Mouse (Mus musculus) left cerebral cortex, adult 9 months (tissue): ENCODE measurements around the gene Camsap1.

Experiments
- DNase-seq, 2 experiments: peaks; one replicate each; pipeline ENCODE4 v3.0.0; 2022; ENCODE audit warnings: low spot score in 2 of 2

Gene Camsap1

DNA sequence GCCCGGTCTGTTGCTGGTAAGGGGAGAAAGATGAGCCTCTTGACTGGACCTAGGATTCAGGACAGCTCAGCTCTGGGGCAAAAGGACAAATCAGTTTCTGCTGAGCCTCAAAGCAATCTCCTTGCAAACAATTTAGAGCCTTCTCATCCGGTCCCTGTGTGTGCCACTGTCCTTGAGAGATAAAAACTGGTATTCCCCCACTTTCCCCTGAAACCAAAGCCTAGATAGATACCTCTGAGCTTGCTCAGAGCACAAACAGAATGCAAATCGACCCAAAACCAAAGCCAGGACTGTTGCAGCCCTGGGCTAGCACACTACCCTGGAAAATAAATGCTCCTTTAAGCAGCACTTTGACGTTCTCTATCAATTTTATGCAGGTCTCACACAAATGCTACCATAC, 4.1 kb downstream of the Camsap1 start:
- DNase-seq, result no peak

DNA sequence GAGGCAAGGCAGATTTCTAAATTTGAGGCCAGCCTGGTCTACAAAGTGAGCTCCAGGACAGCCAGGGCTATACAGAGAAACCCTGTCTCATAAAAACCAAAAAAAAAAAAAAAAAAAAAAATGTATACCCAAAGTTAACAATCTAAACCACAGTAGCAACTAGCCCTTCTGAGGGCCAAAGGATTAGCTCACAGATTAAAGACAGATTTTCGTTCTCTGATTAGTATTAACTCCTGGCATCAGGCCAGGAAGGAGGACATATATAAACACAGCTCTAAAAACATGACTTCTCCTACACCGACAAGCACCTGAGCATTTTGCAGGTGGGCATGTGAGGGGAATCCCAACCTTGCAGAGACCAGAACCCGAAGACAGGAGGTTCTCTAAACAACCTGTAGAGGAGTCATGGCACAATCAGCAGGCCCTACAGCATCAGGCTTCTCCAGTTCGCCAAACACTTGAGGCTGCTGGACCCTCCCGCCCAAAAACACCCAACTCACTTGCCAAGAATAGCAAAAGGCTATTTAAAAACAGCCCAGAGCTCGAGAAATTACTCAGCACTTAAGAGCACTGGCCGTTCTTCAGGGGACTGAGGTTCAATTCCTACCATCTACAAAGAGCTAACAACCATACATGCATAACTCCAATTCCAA, 5.4 kb downstream of the Camsap1 start:
- DNase-seq, result no peak

DNA sequence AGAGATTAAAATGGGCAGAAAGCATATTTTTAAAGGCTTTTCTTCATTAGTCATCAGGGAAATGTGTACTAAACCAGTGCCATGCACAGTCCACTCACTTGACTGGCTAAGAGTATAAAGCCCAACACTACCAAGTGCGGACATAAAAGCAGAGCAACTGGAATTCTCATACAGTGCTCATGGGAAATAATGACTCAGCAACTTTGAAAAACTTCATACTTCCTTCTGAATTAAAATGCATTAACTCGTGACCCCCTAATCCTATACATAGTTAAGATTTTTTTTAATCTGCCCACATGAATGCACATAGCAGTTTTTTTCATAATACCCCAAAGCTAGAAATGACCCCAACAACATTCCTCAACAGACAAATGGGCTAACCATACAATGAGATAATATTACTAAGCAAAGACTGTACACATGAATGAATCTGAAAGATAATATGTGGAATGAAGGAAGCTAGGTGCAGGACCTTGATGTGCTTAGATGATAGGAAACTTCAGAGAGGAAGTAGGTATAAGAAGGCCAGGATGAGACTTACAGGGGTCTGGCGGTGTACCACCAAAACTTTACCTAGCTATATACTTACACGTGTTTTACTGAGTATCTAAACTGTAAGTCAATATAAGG, 7.8 kb downstream of the Camsap1 start:
- DNase-seq, result no peak

DNA sequence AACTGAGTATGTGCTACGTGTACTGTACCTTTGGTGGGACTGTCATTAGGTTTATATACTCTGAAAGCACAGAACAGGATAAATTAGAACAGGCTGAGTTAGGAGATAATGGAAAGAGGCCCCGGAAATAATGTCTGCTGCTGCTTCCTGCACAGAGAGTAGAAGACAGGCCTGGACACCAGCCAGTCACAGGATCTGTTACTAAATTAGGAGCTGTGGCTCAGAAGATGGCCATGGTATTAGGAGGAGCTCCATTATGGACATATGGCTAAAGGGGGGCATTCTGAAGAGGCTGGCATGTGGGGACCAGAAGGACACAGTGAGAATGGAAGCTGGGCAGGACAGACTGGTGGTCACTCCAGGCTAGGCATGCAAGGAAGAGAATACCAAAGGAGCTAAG, 12.7 kb downstream of the Camsap1 start:
- DNase-seq, result no peak

DNA sequence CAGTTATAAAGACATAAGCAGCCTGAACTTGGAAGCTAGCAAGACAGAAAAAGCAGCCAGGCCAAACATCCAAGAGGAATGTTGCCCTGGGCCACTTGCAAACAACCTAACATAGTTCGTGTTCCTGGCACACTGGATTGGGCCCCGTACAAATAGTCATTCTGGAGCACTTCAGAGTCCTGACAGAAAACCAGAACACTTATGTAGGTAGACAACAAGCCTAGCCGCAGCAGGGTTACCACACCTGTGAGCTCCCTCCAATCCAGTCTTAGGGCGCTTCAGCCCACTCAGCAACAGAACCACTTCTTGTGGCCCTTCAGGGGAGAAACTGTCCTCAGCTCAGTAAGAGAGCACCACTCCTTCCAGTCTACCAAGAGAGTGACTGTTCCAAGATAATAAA, 13.8 kb downstream of the Camsap1 start:
- DNase-seq, result no peak

DNA sequence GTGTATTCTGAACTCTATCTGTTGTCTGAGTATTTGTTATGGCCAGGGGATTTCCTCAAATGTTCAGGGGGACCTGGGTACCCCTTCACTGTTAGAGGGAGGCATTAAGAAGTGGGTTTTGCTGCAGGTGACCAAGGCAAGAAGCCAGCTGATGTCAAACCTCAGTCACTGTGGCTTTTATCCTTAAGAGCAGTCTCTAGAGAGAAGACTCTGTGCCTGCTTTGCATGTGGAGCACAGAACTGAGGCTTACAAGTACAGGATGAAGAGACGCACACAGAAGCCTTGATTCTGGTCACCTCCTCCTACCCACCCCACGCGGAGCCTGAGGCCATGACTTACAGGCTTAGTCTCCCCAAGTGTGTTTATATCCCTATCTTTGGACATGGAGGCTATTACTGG, 33.8 kb downstream of the Camsap1 start:
- DNase-seq, result no peak

DNA sequence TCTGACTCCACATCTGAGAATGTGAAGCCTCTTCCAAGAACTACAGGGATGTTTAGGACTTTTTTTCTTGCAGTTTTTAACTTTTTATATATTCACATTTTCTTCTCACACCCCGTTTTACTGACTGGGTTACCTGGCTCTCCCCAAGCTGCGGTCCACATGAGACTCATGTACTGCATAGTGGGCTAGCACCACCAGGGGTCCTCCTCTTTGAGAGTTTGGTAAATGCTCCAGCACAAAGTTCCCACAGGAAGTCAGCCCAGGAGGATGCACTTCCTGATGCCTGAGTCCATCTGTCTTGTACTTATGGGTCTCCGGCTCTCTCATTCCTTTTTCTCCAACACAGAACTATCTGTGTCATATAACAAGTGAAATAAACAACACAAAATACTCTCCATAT, 35.1 kb downstream of the Camsap1 start:
- DNase-seq, result no peak

DNA sequence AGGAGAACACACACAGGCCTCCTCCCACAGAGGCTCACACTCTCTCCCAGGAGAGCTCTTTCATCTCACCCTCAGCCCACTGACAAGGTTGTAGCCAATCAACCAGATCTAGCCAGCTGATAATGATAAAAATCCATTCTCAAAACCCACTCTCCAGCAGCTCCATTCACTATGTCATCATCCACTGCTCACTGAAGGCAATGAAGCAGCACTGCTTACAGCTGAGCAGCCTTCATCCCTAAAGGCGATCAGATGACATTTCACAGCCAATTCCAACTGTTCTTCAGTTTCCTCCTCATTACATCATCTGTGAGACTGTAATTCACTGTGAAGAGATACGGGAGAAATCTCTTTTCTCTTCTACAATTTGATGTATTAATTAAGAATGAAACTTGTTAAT, 39.3 kb downstream of the Camsap1 start:
- no peak for DNase-seq

DNA sequence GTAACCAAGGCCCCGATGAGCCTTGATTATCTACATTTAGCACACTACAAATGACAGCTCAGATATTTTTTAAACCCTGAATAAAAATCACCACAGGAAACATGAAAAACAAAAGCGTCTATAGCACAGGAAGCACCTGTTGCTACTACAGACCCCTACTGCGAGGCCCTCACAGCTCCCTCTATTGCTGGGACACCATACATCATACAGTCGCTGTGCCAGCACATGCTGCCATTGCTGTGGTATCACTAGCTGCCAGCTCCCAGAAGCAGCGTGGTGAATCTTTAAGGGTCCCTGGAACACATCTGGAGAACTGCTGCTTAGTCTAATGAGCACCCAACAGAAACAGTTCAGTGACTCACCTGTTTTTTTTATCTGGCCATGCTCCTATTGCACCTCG, 42.6 kb downstream of the Camsap1 start:
- no peak for DNase-seq

DNA sequence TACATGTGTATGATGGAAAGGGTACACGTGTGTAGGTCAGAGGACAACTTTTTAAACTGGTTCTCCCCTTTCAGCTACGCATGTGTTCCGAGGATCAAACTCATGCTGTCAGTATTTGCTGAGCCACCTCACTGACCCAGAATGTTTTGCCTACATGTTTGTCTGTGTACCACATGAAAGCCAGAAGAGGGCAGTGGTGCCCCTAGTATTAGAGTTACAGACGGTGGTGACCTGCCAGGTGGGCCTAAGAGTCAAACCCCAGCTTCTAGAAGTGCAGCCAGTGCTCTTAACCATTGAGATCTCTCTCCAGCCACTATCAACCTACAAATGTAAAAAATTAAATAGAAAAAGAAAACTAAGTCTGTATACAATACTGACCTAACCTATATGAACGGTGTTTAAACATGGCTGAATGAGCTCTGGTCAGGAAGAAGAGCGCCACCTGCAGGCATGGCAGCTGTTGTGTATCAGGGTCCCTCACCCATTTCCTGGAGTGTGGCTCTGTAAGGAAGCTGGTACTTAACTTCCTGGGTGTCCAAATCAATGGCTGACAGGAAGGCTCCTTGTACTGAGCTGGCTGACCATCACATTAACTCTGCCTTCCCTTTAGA, 51.7 kb downstream of the Camsap1 start:
- no peak for DNase-seq

DNA sequence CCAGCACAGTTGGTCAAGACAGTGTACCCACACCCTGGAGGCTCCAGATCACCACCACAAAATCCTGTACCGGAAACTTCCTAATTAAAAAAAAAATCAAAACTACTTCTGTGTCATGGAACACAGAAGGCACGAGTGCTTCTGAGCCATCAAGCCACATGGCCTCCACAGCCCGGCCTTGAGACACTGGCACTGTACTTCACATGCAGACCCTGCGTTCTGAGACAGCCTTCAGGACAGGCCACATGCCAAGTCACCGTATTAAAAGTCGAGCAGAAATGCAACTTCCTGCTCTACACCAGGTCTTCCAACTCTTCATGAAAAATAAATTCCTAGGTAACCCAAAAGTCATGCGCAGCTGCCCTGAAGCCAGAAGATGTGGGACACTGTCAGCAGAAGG, 55.3 kb downstream of the Camsap1 start:
- DNase-seq, result no peak

DNA sequence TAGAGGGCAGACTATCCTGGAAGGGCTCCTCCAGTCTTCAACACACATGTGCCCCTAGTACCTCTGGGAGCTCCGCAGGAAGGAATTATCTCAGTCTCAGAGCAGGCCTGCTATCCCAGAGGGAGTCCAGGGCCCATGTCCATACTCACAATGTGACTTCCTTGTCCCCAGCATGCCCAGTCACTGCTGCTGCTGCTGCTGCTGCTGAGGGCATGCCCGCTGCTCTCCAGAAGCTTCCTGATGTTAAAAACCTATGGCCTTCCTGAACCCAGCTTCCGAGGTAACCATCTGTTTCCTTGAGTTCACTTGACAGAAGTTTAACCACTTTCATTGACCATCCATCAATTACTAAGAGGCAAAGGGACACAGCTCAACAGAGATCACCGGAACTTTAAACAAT, 58.1 kb downstream of the Camsap1 start:
- DNase-seq, result no peak

DNA sequence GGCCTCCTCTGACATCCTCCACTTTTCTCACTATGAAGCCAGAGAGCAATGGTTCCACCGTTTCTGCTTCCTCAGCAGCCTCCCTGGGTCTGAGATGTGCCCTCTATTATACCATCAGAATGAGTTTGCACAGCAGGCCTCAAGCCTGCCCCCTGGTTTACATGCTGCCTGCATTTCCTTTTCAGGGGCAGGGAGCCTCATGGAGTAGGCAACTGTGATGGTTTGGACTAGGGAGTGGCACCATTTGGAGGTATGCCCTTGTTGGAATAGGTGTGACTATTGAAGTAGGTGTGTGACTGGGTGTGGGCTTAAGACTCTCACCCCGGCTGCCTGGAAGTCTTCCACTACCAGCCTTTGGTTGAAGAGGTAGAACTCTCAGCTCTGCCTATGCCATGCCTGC, 59.3 kb downstream of the Camsap1 start:
- no peak for DNase-seq

DNA sequence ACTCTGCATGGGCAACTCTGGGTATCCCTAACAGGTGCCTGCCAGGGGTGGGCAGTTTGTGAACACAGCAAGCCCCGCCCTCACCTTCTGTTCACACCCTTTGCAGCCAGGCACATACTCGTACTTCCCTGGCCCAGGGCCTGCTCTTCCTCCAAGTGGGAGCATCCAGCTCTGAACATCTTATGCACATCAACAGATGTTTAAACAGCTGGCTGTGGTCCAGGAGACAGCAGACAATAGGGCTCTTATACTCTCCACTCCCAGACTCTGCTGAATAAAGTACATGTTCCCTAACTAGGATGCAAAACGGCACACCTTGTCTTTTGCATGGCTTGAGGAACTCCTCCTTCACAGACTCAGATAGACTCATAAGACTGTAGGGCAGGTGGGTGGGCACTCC, 63.1 kb downstream of the Camsap1 start:
- DNase-seq, result peak in 1 of 2 experiments; percentile 39

DNA sequence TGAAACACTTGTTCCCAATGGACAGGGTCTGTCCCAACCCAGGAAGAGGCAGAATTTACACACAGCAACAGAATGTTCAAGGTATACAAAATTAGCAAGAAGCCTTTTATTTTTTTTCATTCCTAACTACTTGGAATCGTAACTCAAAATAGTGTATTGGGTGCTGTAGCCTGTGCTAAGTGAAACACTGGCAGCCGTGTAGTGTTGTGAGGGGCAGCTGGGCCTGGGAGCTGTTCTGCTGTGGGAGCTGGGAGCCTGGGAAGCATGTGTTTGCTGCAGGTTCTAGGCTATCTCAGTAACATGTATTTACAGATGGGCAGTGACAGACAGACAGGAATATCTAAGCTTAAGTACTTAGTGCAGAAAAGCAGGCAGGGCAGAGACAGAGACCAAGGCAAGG, 64.7 kb downstream of the Camsap1 start:
- DNase-seq, result peak in 1 of 2 experiments; percentile 33

DNA sequence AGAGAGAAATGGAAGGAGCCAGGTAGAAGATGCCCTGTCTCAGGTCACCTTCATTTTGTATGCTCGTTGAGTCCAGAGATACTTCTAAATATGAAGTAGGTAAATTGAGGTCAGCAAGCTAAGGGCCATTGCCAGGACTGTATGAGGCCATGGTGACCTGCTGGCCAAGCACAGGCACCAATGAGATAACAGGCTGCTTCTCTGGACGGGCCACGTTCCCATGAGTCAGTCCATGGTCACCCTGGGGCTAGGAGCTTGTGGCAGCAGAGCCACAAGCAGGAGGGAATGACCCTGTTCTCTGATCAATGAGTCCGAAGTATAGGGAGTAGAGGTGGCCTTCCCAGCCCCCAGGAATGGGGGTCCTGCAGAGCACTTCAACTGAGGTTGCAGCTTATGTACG, 68.3 kb downstream of the Camsap1 start:
- DNase-seq, result no peak

DNA sequence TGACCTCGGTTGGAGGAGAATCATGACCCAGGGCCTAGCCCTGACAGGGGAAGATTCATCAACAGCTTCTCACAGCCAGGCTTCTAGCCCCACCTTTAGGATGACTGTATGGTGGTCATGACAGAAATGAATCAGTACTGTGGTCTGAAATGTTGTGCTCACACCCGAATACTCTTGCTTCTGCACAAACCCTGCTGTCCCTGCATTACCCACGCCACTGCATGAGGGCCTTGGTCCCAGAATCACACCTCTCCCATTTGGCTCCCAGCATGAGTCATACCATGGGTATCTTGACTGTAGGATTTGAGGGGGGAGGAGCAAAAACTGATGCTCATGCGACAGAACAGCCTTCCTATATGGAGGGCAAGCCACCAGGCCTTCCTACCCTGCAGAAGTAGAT, 68.9 kb downstream of the Camsap1 start:
- peak in 1 of 2 experiments; percentile 46 for DNase-seq

DNA sequence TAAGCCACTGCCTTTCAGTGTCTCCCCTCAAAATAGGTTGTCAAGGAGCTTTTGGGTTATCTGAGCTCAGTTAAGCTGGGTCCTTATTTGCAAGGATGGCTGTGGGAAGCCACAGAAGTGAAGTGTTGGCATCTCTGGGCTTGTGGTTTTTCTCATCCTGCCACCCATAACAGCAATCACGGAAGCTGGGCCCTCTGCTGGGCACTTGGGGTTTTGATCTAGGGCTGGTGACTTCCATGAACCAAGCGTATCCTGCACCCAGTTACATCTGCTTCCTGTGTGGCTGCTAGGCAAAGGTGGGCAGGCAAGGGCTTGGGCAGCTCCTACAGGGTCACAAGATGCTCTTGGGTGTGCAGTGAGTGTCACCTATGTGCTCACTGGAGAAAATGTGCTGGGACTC, 69.8 kb downstream of the Camsap1 start:
- DNase-seq, result peak in 1 of 2 experiments; percentile 64

DNA sequence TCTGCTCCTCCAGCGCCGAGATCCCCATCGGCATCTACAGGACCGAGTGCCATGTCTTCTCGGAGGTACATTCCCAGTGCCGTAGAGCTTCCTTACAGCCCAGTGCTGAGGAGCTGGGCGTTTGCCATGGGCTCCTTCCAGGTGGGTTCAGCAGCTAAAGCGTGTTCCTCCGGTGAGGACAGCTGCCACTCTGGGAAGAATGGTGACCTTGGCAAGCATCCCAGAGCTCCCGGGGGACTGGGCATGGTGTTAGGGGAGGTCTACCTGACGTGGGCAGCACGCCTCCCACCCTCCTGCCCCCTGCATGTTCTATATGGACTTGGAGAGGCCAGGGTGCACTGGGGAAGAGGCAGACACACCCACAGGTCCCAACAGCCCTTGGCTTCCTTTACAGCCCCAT, 73.2 kb downstream of the Camsap1 start:
- DNase-seq, result no peak

DNA sequence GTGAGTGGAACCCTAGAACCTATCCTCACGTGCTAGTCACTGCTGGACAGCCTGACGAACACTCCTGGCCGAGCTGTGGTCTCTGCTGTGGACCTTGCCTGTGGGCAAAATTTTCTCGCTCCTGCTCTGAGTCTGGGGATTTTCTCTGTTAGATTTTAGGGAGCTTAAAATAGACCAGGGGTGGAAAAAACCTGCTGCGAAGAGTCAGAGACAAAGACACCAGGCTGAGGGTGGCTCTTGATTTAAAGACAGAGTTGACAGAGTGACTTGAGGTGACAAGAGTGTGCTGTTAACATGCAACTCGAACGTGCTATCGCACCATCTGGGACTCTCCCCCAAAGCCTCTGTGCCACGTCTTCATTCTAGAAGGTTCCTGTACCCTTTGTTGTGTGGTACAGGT, 84.1 kb downstream of the Camsap1 start:
- DNase-seq, result no peak

DNA sequence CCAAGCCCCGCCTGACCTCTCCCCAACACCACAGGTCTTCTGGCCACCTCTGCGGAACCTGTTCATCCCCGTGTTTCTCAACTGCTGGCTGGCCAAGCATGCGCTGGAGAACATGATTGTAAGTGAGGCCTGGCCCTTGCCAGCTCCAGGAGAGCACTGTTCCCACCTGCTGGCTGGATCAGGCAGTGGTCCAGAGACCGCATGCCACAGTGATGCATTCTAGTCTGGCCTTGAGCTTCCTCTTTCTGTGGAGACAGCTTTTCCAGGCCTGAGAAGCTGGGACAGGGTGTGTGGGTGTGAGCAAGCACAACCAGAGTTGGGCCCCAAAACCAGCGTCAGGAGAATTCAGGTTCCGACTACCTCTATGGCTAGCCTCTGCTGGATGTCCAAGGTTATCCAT, 90.6 kb downstream of the Camsap1 start:
- no peak for DNase-seq

DNA sequence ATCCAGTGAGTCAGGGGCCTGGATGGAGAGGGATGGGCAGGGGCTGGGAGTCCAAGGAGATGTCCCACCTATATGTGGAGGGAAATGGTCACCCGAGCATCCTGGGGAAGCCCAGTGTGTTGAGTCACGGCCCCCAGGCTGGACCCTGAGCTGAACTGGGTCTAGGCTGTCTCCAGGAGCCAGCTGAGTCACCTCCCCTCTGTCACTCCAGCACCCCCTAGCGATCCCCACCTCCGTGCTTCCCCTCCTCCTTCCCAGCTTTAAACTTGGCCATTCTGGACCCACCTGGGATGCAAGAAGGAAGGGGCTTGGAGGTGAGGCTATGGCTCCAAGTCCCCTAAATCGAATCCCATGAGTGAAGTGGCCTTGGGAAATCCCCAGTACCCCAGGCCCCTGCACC, 94.9 kb downstream of the Camsap1 start:
- DNase-seq, result no peak

DNA sequence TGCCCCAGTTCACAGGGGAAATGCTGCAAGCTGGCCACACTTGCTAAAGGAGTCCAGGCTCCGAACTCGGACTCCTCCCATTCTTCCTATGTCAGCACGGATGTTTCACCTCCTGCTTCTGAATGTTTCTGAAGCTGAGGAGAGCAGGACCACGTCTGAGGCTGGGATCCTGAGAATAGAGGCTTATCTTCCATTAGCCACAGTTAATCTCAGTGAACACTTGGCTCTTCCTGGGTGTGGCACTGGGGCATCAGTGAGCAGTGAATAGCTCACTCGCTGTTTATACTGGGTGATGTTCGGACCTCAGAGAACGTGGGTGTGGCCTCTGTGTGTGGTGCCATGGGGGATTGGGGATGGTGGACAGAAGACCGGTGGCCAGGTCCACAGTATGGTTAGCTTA, 95.9 kb downstream of the Camsap1 start:
- DNase-seq, result no peak

DNA sequence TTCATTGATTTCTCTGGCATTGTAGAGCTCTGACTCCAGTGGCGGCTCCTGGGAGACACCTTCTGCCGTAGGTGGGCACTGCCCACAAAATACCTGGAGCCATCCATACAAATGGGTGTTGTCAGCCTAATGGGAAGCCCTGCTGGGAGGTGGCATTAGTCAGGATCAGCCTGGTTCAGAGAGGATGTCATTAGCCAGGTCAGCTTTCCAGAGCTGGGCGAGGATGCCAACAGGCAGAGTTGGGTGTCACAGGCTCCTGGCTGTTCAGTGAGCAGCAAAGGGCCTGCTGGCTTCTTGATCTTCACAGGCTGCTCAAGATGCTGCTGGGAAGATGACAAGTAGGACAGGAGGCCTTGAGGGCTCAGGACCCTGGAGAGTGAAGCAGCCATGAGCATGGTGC, 98.3 kb downstream of the Camsap1 start:
- DNase-seq, result no peak
